Mouse (Mus musculus): ENCODE results near the gene Kif23. TPM values are rescaled to one million over a fixed set of nuclear protein-coding genes. Genes with fewer than 3 reads are reported as not detected.

Kif23 gene
- total RNA-seq, 2 experiments from 2014 or later = 67.1 to 131 TPM

DNA sequence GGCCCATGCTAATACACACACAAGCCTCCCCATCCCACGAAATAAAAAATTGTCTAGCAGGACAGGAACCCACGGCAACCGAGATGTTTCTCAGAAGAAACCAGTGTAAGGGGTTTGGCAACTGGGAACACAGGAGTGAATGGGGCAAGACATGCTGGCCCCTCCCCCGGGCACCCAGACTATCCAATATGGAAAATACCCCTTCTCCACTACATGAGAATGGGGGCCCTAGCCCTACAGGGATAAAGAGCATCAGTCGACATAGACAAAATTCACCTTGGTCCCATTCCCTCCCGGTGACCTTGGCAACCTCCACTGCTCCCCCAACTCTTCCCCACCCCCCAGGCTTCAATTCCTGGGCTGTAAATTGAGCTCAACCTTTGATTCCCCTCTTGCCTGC is 74.7 kb downstream of the Kif23 start:
- no peak for ATAC-seq (replicated peaks; ENCODE audit: low FRiP score, poor library complexity, severe bottlenecking)

GRCm38 (mm10) chr9:61867659-61868058 is 78.9 kb downstream of the Kif23 start:
- no peak for ATAC-seq (replicated peaks; ENCODE audit: low FRiP score, poor library complexity, severe bottlenecking)

Other genes starting within 250 kb of the Kif23 start
- 655 and 829 TPM in 2 replicates for gene Rplp1, start 32.2 kb downstream of the Kif23 start, total RNA-seq (2015; ENCODE audit: low replicate concordance)
- 835 and 981 TPM in 2 replicates for gene Rplp1, start 32.2 kb downstream of the Kif23 start, total RNA-seq (2017; ENCODE audit: low replicate concordance)
- gene Paqr5, start 80.1 kb upstream of the Kif23 start, total RNA-seq (2015; ENCODE audit: low replicate concordance) = not detected in 2 replicates
- not detected in 2 replicates for gene Paqr5, start 80.1 kb upstream of the Kif23 start, total RNA-seq (2017; ENCODE audit: low replicate concordance)
- 0.38 and 7.1 TPM in 2 replicates for gene Glce, start 175.9 kb upstream of the Kif23 start, total RNA-seq (2015; ENCODE audit: low replicate concordance)
- gene Glce, start 175.9 kb upstream of the Kif23 start, total RNA-seq (2017; ENCODE audit: low replicate concordance) = 2.2 and 4.3 TPM in 2 replicates